Mouse (Mus musculus) olfactory bulb, adult 2 months (tissue): ENCODE results near the gene Kcnj11. TPM values are rescaled to one million over a fixed set of nuclear protein-coding genes. Genes with fewer than 3 reads are reported as not detected.

Experiments
- H3K27ac ChIP-seq: fragments of 200-500 bp; 2 replicates; pipeline ENCODE4 v1.5.1; 2012; ENCODE audit warnings: low read depth, low read length; ENCODE audit not compliant: insufficient read depth
- H3K4me1 ChIP-seq: fragments of 200-500 bp; 2 replicates; pipeline ENCODE4 v1.6.1; 2012; ENCODE audit warnings: low read length; ENCODE audit not compliant: control insufficient read depth, insufficient read depth
- H3K4me3 ChIP-seq: fragments of 200-500 bp; 2 replicates; pipeline ENCODE4 v1.5.1; 2012; ENCODE audit warnings: mild to moderate bottlenecking, low read depth, low read length, moderate library complexity; ENCODE audit not compliant: insufficient read depth
- CTCF ChIP-seq: fragments of 200-500 bp; IDR thresholded peaks from 2 replicates; pipeline ENCODE4 v1.5.1; 2012; ENCODE audit warnings: low read depth, mild to moderate bottlenecking, low read length, moderate library complexity; ENCODE audit not compliant: insufficient read depth
- POLR2A ChIP-seq: fragments of 200-500 bp; IDR thresholded peaks from 2 replicates; pipeline ENCODE4 v1.6.1; 2012; ENCODE audit warnings: mild to moderate bottlenecking, low read depth, low read length, moderate library complexity; ENCODE audit not compliant: insufficient read depth
- WGBS: fragments of 180-500 bp; shearing (Covaris S2); methylation state at CpG from one replicate; pipeline ENCODE4 v1.1.7; 2018; 5-methylcytosine and 5-hydroxymethylcytosine counted together
- polyA plus RNA-seq: library from polyadenylated mRNA; stranded (reverse); fragments of >200 nt; gene quantifications from 2 replicates; pipeline ENCODE4 v1.2.4, GENCODE M21; 2012; ENCODE audit warnings: low replicate concordance; ENCODE audit not compliant: missing spikeins, insufficient read depth, insufficient read length

The Kcnj11 gene
- not detected in 2 replicates for polyA plus RNA-seq

DNA sequence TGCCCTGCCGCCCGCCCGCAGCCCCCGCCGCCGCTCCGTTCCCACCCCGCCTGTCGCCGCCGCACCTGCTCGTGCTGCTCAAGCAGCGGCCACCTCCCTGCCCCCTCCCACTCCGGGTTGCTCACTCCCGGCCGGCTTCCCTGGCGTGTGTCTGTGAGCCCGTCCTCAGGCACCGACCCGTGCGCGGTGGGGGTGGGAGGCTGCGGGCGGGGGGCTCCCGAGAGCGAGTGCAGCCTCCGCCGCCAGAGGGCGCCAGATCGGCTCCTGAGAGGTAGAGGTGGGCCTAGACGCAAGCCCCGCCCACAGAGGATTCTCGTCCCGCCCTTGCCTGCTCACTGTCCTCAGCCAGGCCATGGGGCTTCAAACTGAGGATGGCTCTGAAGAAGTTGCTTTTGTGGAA is at the start of gene Kcnj11:
TSS of gene Kcnj11 (minus strand) at position 202 of the 400 bp plus-strand sequence.
- Histone ChIP-seq H3K4me3 (peak within 1 kb of the TSS; percentile 68), H3K27ac (no peak within 1 kb of the TSS), H3K4me1 (peaks cover 47% of the 10 kb centered on the region)
- TF ChIP-seq CTCF (peak; percentile 75; the same call in 1 of the 2 replicates), POLR2A (0 out of 2 replicates have a peak, but pooled peaks have one; percentile 25)
- WGBS = 1% methylated on average over 32 of the region's 34 CpGs

- WGBS = 90% methylated on average over 7 of the region's 7 CpGs
- H3K4me1 ChIP-seq = peaks cover 4% of the 10 kb centered on the region; the same call in 1 of the 2 replicates
- H3K27ac ChIP-seq = no peak overlapping the region
- TF ChIP-seq POLR2A (no peak), CTCF (no peak)
- H3K4me3 ChIP-seq = no peak overlapping the region
These were observed 46.9 kb upstream of the Kcnj11 start for GRCm38 (mm10) chr7:46147417-46147816.

- 70% methylated on average over 7 of the region's 7 CpGs for WGBS
- Histone ChIP-seq H3K4me1 (peaks cover 4% of the 10 kb centered on the region; the same call in 1 of the 2 replicates), H3K27ac (no peak overlapping the region), H3K4me3 (no peak overlapping the region)
- TF ChIP-seq POLR2A = no peak
- TF ChIP-seq CTCF = no peak
These were observed 46.2 kb upstream of the Kcnj11 start for GRCm38 (mm10) chr7:46146675-46147308.

DNA sequence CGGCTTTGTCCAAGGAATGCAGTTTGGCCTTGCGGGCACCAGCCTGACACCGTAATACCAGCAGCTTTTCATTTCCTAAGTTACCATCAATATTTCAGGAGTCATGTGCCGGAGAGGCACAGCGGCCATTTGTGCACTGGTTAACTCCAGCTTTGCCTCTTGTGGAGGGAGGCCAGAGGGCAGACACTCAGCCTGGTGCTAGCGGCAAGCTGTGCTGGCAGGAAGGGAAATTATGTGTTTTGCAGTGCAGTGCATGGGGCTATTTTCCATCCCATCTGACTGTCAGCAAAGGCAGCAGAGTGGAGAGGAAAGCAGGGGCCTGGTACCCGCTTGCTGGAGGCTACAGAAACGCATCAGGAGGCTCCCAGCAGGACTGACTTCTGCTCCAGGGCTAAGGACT is 43.5 kb upstream of the Kcnj11 start:
- Histone ChIP-seq H3K27ac (no peak overlapping the region), H3K4me3 (no peak overlapping the region)

GRCm38 (mm10) chr7:46138329-46138930 is 37.9 kb upstream of the Kcnj11 start:
- no peak overlapping the region for H3K27ac ChIP-seq
- TF ChIP-seq CTCF (no peak), POLR2A (no peak)
- no peak overlapping the region for H3K4me3 ChIP-seq
- WGBS = 50% methylated on average over 7 of the region's 7 CpGs
- peaks cover 13% of the 10 kb centered on the region for H3K4me1 ChIP-seq

More for the DNA sequence above, 43.5 kb upstream of the Kcnj11 start:
- peaks cover 4% of the 10 kb centered on the region; the same call in 1 of the 2 replicates for H3K4me1 ChIP-seq
- no peak for TF ChIP-seq CTCF
- TF ChIP-seq POLR2A = no peak
- 57% methylated on average over 8 of the region's 8 CpGs for WGBS

- Histone ChIP-seq H3K4me3 (no peak overlapping the region), H3K27ac (no peak overlapping the region), H3K4me1 (peaks cover 39% of the 10 kb centered on the region)
- no peak for TF ChIP-seq POLR2A
- no peak for TF ChIP-seq CTCF
- WGBS = 61% methylated on average over 7 of the region's 7 CpGs
These were observed 33.3 kb upstream of the Kcnj11 start for GRCm38 (mm10) chr7:46133858-46134257.

GRCm38 (mm10) chr7:46132229-46132628 is 31.7 kb upstream of the Kcnj11 start:
- Histone ChIP-seq H3K4me3 (no peak overlapping the region), H3K4me1 (peaks cover 41% of the 10 kb centered on the region), H3K27ac (no peak overlapping the region)
- TF ChIP-seq CTCF (no peak), POLR2A (no peak)
- WGBS = 91% methylated on average over 12 of the region's 12 CpGs

- TF ChIP-seq POLR2A = no peak
- Histone ChIP-seq H3K27ac (no peak overlapping the region), H3K4me1 (peaks cover 41% of the 10 kb centered on the region), H3K4me3 (no peak overlapping the region)
- 32% methylated on average over 8 of the region's 8 CpGs for WGBS
These were observed 31.2 kb upstream of the Kcnj11 start for GRCm38 (mm10) chr7:46131806-46132205.

DNA sequence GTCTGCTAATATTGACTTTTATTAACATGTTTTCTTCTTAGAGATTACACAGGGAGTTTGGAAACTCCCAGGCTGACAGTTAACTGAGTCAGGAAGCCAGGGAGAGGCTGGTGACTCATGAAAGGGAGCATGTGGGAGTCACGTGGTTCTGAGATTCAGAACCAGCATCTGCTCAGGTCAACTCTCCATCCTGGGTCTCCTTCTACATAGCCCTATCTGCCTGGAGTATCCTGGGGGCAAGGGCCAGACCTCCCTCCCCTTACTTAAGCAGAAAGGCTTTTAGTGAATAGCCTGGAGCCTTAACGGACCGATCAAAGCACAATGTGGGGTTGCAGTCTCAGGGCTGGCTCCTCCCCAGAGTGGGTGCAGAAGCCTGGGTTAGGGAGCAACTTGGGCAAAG is 30.7 kb upstream of the Kcnj11 start:
- H3K4me1 ChIP-seq = peaks cover 41% of the 10 kb centered on the region
- peak overlapping the region; percentile 70 for H3K27ac ChIP-seq
- H3K4me3 ChIP-seq = no peak overlapping the region
- TF ChIP-seq POLR2A = no peak
- no peak for TF ChIP-seq CTCF
- WGBS = 3% methylated on average over 3 of the region's 3 CpGs
